Mouse (Mus musculus) left cerebral cortex, adult 8-10 months (tissue): ENCODE data around the gene Anxa11. TPM values are rescaled to one million over a fixed set of nuclear protein-coding genes. Genes with fewer than 3 reads are reported as not detected.
"Not testable (repeated sequence)": the region's sequence is repeated elsewhere in the genome, so short reads cannot be mapped to it uniquely, and the experiment has no call there.

Source experiments
- DNase-seq, 2 experiments: peaks; one replicate each; pipeline ENCODE4 v3.0.0; 2022; ENCODE audit warnings: low spot score in 2 of 2
- total RNA-seq, 4 experiments: library from RNA; stranded (reverse); gene quantifications; 2 replicates each; pipeline ENCODE4 v1.2.4; 2022

The Anxa11 gene
- total RNA-seq, 4 experiments from 2014 or later, result 33.7 to 40.5 (median 36.4) TPM

GRCm38 (mm10) chr14:25841579-25841978 is 377 bp upstream of the Anxa11 start:
- no peak for DNase-seq

- no peak for DNase-seq
These were observed 690 bp downstream of the Anxa11 start for GRCm38 (mm10) chr14:25842688-25843003.

GRCm38 (mm10) chr14:25844372-25844771 is 2.4 kb downstream of the Anxa11 start:
- no peak for DNase-seq

GRCm38 (mm10) chr14:25845832-25846383 is 4.0 kb downstream of the Anxa11 start:
- no peak for DNase-seq

GRCm38 (mm10) chr14:25846516-25846915 is 4.6 kb downstream of the Anxa11 start:
- no peak for DNase-seq

- DNase-seq, result no peak
These were observed 5.7 kb downstream of the Anxa11 start for GRCm38 (mm10) chr14:25847660-25848059.

- no peak for DNase-seq
These were observed 6.3 kb downstream of the Anxa11 start for GRCm38 (mm10) chr14:25848237-25848636.

- DNase-seq, result not testable (repeated sequence)
These were observed 6.8 kb downstream of the Anxa11 start for GRCm38 (mm10) chr14:25848708-25849107.

GRCm38 (mm10) chr14:25850433-25850832 is 8.5 kb downstream of the Anxa11 start:
- DNase-seq, result no peak

- DNase-seq, result no peak
These were observed 9.2 kb downstream of the Anxa11 start for GRCm38 (mm10) chr14:25851189-25851588.

- DNase-seq, result peak in 1 of 2 experiments; percentile 57
These were observed 10.2 kb downstream of the Anxa11 start for GRCm38 (mm10) chr14:25852121-25852561.

- no peak for DNase-seq
These were observed 11.3 kb downstream of the Anxa11 start for GRCm38 (mm10) chr14:25853295-25853694.

- no peak for DNase-seq
These were observed 11.9 kb downstream of the Anxa11 start for GRCm38 (mm10) chr14:25853717-25854452.

- DNase-seq, result no peak
These were observed 13.4 kb downstream of the Anxa11 start for GRCm38 (mm10) chr14:25855241-25855885.

GRCm38 (mm10) chr14:25857168-25857621 is 15.2 kb downstream of the Anxa11 start:
- no peak for DNase-seq

GRCm38 (mm10) chr14:25857940-25858339 is 16.0 kb downstream of the Anxa11 start:
- DNase-seq, result no peak

- no peak for DNase-seq
These were observed 20.0 kb downstream of the Anxa11 start for GRCm38 (mm10) chr14:25861771-25862530.

GRCm38 (mm10) chr14:25863721-25864120 is 21.8 kb downstream of the Anxa11 start:
- DNase-seq, result no peak

- no peak for DNase-seq
These were observed 23.3 kb downstream of the Anxa11 start for GRCm38 (mm10) chr14:25865251-25865650.

GRCm38 (mm10) chr14:25866384-25866783 is 24.4 kb downstream of the Anxa11 start:
- DNase-seq, result no peak

- no peak for DNase-seq
These were observed 24.9 kb downstream of the Anxa11 start for GRCm38 (mm10) chr14:25866832-25867231.

GRCm38 (mm10) chr14:25867834-25868233 is 25.9 kb downstream of the Anxa11 start:
- no peak for DNase-seq
